Mouse (Mus musculus) regulatory T cell (primary cell): Measurements from ENCODE around the gene Pcbp2.

Experiments used
- in situ Hi-C: fragments of 300-600 bp; cut with MboI, MseI; formaldehyde crosslinking; loops from one replicate; pipeline ENCODE4 v1.15.1; 2025; ENCODE audit warnings: high pct_unique_total_duplicates

Pcbp2 gene

GRCm38 (mm10) chr15:102463666-102464065 is 6.7 kb upstream of the Pcbp2 start:
- in situ Hi-C loops = no loop called here

GRCm38 (mm10) chr15:102468675-102469370 is 1.5 kb upstream of the Pcbp2 start:
- in situ Hi-C loops = no loop called here

DNA sequence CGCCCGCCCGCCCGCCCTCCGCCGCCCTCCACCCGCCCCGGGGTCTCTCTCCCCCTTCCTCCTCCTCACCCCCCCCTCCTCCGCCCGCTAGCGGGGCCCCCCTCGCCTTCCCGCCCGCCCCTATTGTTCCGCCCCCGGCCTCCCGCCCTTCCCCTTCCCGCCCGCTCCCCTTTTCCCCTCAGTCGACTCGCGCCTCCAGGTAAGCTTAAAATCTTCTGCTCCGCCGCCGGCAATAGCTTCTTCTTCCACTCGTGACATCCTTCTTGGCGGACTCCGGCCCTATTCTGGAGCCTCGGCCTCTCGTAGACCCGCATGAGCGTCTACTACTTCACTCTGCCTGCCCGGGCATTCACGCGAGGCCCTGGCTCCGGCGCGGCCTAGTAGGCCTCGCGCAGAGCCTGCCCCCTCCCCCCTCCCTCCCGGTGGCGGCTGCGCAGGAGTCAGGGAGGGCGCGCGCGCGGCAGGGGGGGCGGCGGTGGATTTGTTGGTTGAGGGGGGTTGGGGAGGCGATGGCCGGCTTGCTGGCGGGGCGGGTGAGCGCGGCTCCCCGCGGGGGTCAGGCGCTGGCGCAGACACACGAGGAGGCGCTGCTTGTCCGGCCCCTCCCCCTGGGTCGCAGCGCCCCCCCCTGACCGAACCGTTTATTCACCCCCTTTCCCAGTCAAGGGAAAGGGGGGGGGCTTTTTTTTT is 411 bp downstream of the Pcbp2 start:
- in situ Hi-C loops = no loop called here

DNA sequence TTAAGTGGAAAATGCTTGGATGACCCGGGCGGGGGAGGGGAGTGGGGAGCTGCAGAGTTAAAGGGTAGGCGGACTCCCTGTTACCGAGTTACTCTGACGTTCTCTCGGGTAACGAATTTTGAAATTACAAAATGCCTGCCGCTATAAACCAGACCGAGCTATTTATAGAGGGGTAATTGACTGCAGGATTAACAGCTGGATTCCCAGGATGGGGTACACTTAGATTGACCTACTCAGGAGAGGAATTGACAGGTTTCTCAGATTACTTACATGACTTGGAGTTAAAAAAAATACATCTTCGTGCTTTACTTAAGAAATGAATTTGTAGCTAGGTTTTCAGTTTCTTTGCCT is 931 bp downstream of the Pcbp2 start:
- in situ Hi-C loops = no loop called here

GRCm38 (mm10) chr15:102471727-102472126 is 1.4 kb downstream of the Pcbp2 start:
- in situ Hi-C loops = no loop called here

DNA sequence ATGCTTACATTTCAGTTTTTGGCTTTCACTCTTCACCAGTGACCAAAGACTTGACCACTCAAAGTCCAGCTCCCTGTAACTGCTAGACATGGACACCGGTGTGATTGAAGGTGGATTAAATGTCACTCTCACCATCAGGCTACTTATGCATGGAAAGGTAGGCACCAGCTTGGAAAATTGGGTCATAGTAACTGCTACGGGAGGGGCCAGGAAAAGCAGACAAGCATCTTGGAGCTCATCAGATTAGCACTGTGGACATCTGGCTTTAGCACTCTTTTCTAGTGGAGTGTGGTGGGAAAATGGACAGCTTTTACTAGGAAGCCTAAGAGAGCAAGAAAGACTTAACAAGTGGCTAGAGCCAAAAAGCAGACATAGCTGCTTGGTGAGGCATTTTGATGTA is 2.9 kb downstream of the Pcbp2 start:
- in situ Hi-C loops = no loop called here

DNA sequence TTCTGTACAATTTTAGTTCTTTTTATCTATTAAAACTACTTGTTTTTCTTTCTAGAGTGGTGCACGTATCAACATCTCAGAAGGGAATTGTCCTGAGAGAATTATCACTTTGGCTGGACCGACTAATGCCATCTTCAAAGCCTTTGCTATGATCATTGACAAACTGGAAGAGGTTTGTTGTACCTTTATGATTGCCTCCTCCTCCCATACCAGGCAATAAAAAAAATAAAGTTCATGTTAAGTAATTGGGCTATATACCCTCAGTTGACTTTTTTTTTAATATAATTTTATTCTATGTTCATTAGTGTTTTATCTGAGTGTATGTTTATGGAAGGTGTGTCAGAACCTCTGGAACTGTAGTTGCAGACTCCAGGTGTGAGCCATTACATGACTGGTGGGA is 4.2 kb downstream of the Pcbp2 start:
- in situ Hi-C loops = no loop called here

DNA sequence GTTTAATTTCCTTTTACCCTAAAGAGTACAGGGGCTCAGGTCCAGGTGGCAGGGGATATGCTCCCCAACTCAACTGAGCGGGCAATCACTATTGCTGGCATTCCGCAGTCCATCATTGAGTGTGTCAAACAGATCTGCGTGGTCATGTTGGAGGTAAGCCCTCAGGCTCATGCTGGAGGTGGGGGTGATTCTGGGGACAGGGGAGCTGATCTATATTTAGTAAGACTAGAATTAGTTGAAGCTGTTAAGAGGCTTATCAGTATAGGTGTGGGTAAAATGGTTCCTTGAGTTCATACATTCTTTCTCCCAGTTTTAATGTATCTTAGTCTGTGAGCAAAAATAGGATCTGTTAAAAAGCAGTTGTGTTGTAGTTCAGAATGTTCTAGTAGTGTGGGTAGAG is 12.8 kb downstream of the Pcbp2 start:
- in situ Hi-C loops = no loop called here

DNA sequence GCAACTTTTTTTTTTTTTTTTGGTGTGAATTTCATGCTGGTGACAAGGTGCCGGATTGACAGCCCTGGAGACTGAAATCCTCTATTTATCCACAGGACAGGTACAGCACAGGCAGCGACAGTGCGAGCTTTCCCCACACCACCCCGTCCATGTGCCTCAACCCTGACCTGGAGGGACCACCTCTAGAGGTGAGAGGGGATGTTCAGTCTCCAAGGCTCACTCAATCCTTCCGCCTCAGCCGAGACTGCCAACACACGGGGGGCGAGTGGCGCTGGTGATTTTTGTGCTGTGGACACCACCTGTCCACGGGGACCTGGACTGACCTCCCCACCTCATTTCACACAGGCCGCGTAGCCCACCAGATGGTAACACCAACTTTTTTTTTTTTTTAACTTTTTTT is 15.5 kb downstream of the Pcbp2 start:
- in situ Hi-C loops = no loop called here

DNA sequence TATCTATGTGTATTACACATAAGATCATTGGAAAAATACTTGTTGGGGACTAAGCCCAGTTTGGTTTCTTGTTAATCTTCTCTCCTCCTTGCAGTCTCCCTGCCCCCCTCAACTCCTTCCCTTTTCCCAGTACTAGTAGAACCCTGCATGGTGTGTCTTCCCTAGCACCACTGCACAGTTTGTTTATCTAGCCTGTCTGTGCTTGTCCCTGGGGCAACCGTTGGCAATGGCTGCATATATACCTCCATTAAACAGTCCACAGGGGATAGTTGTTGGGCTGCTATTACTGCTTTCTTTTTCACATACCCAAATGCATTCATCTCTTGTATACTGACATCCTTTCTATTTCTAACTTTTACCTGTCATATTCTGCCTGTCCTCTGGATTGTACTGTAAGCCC is 17.3 kb downstream of the Pcbp2 start:
- in situ Hi-C loops = no loop called here

- in situ Hi-C loops = no loop called here
Measured at GRCm38 (mm10) chr15:102498322-102498721, 28.0 kb downstream of the Pcbp2 start.

- in situ Hi-C loops = no loop called here
Measured at GRCm38 (mm10) chr15:102499370-102499769, 29.0 kb downstream of the Pcbp2 start.

DNA sequence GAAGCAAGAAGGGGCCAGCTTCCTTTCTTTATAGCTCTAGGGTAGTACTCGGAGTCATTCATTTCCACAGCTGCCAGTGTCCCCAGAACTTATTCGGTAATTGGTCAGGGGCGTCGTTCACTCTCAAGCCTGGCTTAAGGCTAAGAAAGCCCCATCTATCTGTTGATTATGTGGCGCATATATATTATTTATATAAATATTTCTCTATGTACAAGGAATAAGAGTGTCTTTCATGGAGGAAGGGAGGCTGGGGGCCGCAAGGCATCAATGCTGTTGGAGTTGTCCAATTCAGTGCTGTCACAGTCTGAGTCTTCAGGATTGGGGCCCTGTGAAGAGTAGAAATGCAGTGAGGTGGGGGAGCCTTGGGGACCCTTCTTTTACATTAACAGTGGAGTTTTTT is 29.5 kb downstream of the Pcbp2 start:
- in situ Hi-C loops = no loop called here

GRCm38 (mm10) chr15:102500479-102500878 is 30.1 kb downstream of the Pcbp2 start:
- in situ Hi-C loops = no loop called here

DNA sequence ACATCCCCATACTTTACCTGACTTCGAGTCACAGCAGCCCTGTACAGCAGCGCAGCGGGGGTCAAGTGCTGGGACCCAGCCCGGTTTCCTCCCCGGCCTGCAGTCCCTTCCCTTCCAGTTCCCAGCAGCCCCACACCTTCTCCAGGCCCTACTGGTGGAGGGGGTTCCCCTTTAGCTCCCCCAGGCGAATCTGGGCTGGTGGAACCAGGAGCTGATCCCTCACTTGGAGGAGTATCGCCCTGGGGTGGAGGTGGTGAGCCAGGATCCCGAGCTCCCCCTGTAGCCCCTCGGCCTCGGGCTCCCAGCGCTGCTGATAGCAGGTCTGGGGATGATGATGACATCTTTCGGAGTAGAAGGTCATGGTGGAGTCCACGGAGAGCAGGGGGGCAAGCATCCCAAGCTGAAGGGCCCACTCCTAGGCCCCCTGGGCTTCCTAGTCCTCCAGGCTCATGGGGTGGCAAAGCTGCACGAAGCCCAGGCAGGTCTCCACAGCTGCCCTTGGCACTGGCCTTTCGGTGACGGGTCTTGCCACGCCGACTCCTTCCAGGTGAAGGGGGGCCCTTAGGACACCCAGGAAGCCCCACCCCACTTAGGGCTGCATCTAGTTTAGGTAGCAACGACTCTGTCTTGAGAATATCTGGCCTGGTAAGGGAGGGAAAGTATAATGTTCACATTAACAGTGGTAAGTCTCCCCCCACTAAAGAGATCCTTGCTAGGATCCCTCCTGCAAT is 30.9 kb downstream of the Pcbp2 start:
- in situ Hi-C loops = no loop called here

GRCm38 (mm10) chr15:102502254-102502840 is 32.0 kb downstream of the Pcbp2 start:
- in situ Hi-C loops = no loop called here

DNA sequence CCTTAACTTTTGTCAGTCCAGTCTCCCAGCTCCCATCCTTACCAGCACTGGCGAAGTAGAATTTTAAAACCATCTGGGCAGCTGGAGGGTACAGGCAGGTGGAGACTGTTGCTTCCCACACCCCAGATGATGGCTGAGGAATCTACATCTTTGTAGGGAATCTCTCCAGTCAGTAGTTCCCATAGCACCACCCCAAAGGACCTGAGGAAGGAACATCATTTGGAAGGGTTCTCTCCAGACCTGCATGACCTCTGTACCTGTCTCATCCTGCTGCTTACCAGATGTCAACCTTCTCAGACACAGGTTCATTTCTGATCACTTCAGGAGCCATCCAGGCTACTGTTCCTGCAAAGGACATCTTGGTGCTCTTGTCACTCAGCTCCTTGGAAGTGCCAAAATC is 33.1 kb downstream of the Pcbp2 start, which contains the start of gene Gm10337:
Gm10337 (plus strand) TSS at position 276 of the 400 bp plus-strand sequence.
- in situ Hi-C loops = no loop called here

GRCm38 (mm10) chr15:102503924-102504782 is 33.8 kb downstream of the Pcbp2 start:
- in situ Hi-C loops = no loop called here

DNA sequence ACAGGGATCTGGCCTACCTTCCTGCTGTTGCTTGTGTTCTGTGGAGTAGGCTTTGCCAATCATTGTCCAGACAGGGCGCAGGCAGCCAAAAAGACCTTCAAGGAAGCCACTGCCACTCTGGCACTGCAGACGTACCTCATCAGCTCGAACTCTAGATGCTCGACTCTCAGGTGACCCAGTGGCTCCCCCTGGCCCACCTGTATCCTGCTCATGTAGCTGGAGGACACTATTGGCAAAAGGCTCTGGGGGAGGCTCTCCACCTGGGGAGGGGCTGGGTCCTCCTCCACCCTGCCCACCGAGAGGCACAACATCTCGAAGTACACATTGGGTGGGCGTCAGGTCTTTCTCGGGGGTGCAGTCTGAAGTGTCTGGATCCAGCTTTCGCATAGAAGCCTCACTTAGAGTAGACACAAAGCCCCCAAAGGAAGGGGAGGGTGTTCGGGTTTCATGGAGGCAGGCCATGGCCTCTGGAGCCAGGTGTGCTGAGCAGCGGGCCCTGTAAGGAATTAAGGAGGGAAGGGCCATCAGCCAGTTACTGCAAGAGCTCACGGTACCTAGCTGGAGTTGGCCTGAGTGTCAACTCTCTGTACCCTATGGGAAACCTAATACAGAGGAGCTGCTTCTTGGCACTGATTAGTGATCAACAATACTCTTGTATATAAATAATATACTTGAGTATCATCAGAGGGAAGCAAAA is 34.9 kb downstream of the Pcbp2 start:
- in situ Hi-C loops = no loop called here

GRCm38 (mm10) chr15:102505770-102506463 is 35.6 kb downstream of the Pcbp2 start:
- in situ Hi-C loops = no loop called here
